Mouse (Mus musculus): ENCODE results near the gene Ly6g5c. TPM values are rescaled to one million over a fixed set of nuclear protein-coding genes. Genes with fewer than 3 reads are reported as not detected.

The Ly6g5c gene
- polyA plus RNA-seq (2014; fragmentation: Illumina TruSeq; extraction: RNeasy Lipid Tissue Mini Kit (QIAGEN cat#74804); ENCODE audit: insufficient read depth, low read depth, low replicate concordance): not detected

DNA sequence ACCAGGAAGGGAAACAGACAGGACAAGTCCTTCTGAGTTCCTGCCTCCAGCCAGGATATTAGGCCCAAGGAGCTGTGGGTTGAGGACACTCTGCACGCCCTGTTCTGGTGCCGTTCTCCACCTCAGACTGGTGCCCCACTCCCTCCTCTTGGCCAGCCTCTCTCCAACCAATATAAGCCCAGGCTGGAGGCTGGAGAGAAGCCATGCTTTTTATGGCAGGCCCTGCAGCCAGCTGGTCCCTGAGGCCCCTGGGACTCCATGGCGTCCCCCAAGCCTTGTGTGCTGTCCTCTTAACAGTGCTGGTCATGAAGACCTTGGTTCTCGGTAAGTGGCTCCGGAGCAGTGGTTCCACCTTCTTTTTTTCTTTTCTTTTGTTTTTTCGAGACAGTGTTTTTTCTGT is at the start of gene Ly6g5c:
Gene Ly6g5c (plus strand): TSS at position 183 of the 400 bp plus-strand sequence.

DNA sequence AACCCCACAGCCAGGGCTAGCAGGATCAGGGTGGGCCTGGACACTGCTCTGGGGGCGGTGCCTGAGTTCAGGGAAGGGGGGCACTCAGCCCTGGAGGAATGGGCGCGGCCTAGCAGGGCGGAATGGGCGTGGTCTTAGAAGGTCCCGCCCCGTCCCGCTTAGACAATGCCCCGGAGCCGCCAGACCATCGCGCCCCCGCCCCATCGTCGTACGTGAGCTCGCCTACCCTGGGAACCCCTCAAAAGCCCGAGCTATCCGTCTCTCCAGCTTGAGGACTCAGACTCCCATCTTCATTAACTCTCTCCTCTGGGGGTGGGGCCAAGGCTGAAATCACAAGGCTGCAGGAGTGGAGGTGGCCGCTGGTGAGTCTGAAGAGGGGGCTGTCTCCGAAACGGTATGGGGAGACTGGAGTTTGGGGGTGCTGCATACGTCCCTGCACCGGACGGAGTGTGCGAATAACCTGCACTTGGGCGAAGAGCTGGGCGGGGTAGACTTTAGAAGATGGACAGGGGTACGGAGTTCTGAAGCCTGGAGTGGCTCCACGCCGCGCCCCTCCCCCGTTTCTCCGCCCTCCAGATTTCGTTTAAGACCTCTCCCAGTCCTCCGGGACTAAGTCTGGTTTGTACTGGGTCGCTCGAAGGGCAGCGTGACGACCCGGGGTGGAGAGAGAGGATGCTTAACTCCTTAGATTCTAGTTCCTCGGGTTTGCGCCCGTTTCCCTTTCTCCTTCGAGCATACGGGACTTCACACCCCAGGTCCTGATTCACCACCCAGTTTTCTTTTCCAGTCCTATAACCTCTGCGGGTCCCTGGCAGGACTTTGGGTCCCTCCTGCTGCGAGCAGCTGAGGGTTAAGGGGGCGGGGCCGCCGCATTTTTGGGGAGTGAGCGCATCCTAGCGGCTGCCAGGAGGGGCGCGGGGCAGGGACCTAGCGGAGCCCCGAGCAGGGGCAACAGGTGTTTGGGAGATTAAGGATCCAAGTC is 48.9 kb upstream of the Ly6g5c start, which contains the start of gene Ddah2:
Gene Ddah2 (plus strand): TSS at position 125 of the 982 bp plus-strand sequence.

DNA sequence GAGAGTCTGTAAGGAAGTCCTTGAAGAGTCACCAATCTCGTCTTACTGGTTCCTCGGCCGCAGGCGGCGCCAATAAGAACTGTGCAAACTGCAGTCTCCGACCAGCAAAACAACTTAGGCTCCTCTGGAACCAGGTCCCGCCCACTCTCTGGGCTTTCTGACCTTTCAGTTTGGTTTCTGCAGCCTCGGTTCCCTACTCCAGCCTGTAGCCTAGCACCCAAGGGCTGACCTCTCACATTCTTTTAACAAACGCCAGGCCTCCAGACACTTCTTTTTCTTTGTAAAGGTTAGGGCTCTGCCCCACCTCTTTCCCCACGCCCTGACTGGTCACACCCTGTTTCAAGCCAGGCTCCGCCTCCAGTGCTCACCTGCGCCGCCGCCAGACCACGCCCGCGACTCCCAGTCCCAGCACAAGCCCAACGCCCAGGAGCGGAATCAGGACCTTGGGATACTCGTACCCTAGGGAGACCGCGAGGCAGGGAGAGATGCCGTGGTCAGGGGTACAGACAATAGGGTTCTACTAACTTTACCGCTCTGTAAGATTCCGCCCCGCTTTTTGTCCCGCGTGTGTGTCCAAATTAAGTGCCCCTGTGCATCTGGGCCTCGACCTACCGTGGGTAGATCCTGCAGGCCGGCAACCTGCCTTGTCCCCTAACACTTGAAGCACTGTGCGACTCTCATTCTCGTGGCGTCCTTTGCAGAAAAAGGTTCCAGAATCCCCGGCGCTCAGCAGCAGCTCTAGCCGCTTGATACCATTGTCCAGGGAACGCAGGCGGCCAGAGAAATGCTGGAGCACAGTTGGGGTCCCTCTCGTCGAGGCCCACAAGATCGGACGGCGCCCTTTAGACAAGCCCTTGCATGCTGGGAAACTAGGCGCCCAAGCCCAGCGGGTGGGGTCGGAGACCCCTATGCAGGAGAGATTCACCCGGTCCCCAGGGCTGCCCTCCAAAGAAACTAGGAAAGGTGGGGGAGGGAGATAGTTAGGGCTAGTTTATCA is 42.8 kb upstream of the Ly6g5c start, which contains the start of gene Ly6g6c:
Gene Ly6g6c (plus strand): TSS at position 438 of the 997 bp plus-strand sequence.

DNA sequence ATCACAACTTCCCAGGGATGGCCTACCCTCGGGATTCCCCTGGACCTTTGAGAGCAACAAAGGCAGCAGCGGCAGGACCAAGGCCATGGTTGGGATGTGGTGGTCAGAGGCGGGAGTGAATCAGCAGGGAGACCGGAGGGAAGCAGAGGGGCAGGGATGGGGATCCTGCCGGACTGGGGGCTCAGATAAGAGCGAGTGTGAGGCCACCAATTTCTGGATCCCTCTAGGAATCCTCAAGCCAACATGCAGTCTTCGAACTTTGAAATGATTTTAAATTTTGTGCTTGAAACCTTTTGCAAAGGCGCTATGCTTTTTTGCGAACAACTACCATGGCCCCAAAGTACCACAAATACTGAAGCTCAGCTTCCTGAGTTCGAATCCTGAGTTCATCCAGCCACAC is 42.0 kb upstream of the Ly6g5c start, which contains the start of gene Mpig6b:
Gene Mpig6b (minus strand): TSS at position 101 of the 400 bp plus-strand sequence.

DNA sequence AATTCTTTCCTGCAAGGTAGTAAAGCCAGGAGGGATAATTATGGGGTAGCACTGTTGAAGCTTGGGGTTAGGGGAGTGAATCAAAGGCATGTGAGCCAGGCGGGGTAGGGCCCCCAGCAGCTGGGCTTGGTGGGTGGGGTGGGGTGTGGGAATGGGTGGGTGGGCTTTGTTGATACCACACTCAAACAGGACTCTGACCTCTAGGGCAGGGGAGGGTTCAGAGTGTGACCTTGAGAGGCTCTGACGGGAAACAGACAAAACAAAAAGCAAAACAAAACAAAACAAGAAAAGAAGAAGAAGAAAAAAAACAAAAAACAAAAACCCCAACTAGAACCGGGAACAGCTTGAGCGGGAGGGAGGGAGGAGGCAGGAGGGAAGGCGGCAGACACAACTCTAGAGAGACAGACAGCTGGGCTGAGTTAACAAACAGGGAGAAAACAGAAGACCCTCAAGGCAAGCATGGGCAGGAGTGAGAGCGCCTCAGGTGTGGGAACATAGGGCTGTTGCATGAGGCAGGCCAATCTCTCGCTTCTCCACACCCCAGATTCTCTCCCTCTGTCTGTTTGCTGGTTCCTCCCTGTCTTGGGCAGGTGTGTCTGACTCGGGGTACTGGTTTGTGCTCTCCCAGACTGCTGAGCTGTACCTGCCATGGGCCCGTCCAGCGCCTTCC is 31.4 kb upstream of the Ly6g5c start, which contains the start of gene Ly6g6e:
Gene Ly6g6e (plus strand): TSS at position 396 of the 670 bp plus-strand sequence.

DNA sequence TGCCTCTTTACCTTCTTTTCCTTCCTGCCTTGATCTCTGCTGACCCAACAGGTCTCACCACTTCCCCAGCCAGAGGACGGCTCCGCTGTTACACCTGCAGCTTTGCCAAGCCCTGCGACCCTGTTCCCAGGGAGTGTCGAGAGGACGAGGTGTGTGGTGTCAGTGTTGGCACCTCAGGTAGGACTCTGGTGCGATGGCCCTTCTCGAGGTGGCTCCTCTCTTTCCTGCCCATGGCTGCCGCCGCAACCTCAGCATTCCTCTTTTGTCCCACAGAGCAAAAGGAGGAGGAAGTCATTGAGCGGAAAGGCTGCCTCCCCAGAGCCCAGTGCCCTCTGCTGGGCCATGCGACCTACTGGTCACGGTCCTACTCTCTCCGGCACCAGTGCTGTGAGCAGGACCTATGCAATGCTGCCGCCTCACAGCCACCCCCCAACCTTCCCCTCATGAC is 30.3 kb upstream of the Ly6g5c start, which contains the start of gene Ly6g6d:
Gene Ly6g6d (minus strand): TSS at position 280 of the 448 bp plus-strand sequence.

DNA sequence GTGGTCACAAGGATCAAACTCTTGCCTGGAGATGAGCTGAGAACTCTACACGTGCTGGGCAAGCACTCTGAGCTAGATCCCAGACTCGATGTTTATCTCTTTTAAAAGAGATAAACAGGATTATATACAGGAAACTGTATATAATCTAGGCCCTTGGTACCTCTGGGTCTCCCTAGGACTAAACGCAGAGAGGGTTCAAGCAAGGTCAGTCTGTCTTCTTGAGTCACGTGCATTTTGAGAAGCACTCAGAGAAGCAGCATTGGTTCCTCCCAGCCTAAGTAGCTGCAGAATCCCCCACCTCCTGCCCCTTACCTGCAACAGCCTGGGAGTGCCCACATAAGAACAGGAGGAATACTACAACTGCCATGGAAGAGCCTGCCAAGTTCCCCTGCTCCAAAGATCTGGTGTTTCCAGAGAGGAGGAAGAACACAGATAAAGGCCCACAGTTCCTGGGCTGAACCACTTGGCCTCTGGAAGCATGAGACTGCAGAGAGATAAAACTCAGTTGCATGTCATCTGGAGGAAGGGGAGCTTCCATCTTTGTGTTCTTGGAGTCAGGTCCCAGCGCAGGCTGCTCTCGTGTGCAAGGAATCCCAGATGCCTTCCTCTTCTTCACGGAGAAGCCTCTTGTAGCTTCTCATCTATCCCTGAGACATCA is 22.7 kb upstream of the Ly6g5c start, which contains the start of gene Ly6g6f:
Gene Ly6g6f (minus strand): TSS at position 403 of the 658 bp plus-strand sequence.

DNA sequence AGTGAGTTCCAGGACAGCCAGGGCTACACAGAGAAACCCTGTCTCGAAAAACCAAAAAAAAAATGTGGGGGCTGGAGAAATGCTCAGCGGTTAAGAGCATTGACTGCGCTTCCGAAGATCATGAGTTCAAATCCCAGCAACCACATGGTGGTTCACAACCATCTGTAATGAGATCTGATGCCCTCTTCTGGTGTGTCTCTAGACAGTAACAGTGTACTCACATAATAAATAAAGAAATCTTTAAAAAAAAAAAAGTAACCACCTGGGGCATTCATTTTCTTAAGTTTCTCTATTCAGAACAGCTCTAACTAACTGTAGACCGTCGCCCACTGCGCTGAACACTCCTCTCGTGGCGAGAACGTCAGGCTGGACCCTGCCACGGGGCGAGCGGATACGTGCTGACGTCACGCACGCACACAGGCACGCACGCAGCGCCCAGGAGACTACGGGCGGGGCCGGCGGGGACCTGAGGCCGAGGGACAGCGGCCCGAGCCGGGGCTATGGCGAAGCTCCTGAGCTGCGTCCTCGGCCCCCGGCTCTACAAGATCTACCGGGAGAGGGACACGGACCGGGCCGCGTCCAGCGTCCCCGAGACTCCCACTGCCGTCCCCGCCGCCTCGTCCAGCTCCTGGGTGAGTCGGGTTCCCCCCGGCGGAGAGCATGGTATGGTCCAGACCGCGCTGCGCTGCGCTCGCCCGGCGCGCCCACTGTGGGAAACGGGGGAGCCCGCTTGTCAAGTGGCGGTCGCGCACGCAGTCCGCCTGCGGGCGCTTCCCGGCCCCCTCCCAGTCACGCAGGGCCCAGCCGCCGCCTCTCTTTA is 19.0 kb upstream of the Ly6g5c start, which contains the start of gene Abhd16a:
Gene Abhd16a (plus strand): TSS at position 439 of the 820 bp plus-strand sequence.

DNA sequence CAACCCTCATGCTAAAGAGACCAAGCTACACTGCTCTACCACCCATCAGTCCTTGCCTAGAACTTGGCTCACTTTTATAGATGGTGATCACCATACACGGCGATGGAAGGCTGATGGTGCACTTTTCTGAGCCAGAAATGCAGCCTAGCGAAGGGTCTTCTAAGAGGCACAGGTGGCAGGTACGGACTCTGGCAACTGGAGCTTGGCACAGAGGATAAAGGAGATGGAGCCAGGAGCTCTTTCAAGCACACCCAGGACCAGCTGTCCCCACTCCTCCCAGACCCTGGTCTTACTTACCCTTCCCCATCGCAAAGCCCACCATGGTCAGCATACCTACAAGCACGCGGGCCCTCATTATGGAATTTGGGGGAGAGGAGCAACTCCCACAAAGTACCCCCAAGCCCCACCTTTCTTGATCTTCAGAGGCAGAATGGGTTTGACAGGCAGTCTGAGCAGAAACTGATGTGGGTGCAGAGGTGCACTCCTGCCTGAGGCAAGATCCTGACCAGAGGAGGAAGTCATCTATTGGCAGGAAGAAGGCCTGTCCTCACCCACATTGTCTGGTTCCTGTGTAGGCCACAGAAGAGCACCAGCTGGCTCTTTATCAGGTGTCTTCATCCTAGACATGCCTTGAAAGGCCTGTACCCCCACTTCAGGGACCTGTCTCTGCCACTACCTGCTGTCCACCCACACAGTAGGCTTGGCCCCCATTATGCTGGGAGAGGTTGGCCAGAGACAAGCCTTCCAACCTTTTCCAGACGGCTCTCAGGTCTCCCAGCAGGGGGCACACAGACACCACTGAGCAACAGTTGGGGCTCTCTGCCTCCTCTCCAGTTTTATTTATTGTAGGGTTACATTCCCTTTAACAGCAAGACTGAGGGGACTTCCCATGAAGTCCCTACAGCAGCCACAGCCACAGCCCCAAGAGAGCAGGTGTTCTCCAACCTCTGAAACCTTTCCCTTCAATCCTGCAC is 7.3 kb downstream of the Ly6g5c start, which contains the start of gene Ly6g5b:
Gene Ly6g5b (minus strand): TSS at position 383 of the 974 bp plus-strand sequence.

DNA sequence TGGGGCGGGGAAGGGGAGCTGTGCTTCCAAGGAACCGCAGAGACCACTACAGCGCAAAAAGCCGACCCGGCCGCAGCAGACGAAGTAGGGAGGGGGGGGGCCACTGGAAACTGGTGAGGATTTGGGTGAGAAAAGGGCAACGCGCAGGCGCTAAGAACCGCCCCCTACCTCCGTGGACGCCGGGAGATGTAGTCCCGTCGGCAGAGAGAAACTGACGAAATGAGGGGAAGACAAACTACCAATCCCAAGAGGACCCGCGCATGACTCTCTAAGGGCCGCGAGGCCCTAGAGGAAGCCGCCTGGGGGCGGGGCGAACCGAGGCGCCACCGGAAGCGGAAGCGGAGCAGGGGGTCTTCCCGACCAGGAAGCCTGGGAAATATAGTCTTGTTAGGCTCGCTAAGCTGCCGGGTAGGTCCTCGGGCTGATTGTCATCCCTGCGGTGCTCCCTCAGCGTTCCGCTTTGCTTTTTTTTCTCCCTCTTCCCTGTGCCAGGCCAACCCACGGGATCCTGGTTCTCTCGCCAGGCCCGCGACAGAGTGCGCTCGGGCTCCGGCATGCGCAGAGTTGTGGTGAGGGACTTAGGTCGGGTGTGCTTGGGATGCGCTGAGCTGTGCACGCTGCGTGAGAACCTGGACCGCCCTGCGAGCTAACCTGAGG is 13.2 kb downstream of the Ly6g5c start, which contains the start of gene Gpank1:
Gene Gpank1 (plus strand): TSS at position 313 of the 657 bp plus-strand sequence.

DNA sequence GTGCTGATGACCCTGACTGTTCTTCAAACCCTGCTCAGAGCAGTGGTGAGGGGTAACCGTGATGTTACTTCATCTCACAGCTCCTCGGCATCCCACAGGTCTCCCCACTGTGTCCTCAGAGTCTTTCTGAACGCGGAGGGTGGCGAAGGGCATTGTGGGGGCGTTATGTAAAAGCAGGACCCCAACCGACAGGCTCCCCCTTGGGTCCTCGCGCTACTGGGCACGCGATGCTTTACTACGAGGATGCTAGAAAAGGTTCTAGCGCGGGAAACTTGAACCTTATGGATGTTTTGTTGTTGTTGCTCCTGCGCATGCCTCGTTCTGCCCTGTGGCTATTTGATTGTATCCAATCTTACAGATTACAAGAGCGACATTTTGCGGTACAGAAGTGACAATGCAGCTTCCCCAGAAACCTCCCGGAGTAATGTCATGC is 13.8 kb downstream of the Ly6g5c start, which contains the start of gene Csnk2b:
Gene Csnk2b (minus strand): TSS at position 183 of the 433 bp plus-strand sequence.

DNA sequence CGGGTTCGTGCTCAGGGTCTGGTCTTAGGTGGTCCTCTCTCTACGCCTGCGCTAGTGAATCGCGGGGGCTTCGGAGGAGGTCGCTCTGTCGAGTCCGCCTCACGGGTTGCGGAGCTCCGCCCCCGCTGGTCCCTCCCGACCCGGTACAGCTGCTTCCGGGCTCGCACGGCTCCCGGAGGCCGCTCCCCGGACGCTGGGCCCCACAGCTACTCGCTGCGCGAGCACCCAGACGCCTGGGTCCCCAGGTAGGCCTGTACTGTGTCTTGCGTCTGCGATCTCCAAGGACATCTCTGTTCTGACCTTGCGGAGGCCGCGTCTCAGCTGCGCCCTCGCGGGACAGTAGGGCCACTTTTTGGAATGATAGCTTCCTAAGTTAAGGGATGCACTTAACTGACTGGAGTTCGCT is 18.1 kb downstream of the Ly6g5c start, which contains the start of gene D17H6S53E:
Gene D17H6S53E (plus strand): TSS at position 168 of the 406 bp plus-strand sequence.

DNA sequence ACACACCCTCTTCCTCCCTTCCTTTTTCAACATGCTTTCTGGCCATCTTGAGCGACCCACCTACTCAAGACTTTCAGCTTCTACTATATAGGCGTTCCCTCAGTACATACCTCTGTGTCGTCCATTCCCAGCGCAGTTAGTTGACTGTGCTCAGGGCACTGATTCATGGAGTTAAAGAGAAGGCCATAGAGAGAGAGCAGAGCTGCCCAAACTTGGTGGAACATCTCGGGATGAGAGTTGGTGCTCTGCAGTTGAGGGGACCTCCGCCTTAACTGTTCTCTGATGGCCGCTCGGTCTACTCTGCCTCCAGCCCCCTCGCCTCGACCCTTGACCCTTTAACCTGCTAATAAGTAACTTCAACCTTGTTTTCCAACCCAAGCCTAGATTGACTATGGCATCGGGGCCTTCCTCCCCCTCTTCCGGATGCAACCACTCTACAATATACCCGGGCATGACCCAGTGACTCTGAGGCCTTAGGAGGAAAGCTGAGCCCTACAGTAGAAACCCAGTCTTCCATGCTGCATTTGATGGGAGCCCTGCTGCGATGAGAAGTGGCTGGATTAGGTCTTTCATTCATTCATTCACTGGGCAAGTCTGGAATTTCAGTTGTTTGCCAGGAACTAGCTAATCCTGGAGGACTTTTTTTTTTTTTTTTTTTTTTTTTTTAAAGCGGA is 23.6 kb downstream of the Ly6g5c start, which contains the start of gene Apom:
Gene Apom (minus strand): TSS at position 551 of the 674 bp plus-strand sequence.

DNA sequence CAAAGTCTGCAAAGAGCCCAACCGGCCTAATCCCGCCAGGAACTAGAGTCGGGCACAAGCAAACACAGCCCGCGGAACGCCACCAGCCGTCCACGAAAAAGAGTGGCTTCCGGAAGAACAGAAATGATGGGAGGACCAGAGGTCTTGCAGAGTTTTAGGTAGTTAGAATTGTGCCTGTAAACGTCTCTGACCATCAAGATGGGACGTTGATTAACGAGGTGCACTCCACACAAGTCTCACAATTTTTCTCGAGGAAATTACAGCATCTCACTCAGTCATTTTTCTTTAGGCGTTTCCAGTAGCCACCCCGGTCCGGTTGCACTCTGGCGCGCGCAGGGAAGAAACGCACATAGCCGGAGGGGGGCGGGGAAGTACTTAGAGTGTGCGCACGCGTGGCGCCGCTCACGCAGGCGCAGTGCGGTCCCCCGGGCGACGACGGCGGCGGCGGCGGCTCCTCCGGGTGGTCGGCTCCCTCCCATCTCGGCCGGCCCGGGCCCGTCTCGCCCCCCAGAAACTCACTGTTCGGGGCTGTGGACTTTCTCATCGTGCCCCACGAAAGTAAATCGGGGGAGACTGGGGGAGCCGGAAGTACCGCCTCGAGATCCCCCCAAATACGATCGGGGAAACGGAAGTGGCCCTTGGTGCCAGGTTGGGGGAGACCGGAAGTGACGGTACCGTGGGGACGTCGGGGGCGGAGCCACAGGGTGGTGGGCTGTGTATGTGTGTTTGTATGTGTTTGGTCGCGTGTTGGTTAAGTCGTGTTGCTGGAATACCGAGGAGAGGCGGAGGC is 26.9 kb downstream of the Ly6g5c start, which contains the start of gene Bag6:
Gene Bag6 (plus strand): TSS at position 378 of the 790 bp plus-strand sequence.

